In the genomic region with DNA sequence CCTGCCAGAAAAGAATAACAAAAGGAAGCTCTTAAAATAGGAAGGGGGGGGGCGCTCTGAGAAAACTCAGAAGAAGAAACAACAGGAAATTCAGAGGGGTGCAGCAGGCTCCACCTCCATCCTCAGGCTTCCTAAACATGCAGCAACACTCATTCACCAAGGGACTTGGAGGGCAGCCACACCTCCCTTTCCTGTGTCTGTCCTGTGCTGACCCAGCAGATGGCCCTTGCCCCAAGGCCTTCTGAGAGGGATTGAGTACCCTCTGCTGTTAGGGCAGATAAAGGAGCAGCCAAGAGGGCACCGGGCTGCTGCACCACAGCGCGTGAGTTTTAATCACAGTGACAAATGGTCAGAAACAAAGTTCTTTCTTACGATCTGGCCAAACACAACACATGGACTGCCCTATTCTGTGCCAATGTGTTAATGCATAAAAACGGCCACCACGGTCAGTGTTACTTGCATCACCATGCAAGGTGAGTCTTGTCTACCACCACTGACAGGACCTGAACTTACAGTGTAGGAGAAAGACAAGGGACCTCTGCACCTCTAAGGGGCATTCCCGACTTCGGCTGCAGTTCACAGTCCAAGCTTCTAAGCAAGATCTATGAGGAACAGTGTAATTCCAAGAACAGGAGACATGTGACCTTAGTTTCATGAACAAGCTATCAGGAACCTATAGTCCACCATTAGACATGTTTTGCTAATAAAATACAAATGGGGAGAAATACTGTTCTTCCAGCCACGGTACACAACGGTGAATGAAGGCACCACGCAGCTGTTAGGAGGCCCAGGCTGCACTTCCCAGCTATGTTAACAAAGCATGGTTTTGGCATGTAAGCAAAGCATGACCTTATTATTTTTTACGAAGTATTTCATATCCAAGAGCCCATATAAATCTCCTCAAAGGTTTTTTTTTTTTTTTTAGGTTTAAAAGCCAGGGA, we compare ENCODE assay signal across 8 mouse cellular contexts.
A peak's percentile ranks its signal among the peaks of the same experiment; 100 is the strongest.
DNase-seq lines count a peak whose midpoint lies in the region; ATAC-seq and TF ChIP-seq lines count a peak whose summit lies in the region.

No protein-coding gene starts in this region.

- intact Hi-C loops in left cerebral cortex, postnatal 4 days (cut with DNase I): no loop called here

- peak; percentile 12; the same call in 1 of the 2 replicates for TF ChIP-seq CTCF in liver, embryonic 14.5 days (IDR thresholded peaks at IDR 0.05; ENCODE audit: low read depth)

- H3K9me3 ChIP-seq in liver, embryonic 14.5 days (ENCODE audit: control insufficient read depth, low read length): no peaks in the 10 kb centered on the region
- no peaks in the 10 kb centered on the region for H3K9me3 ChIP-seq in midbrain, embryonic 14.5 days (ENCODE audit: control insufficient read depth, low read length)

- H3K27ac ChIP-seq in liver, embryonic 14.5 days: no peak overlapping the region
- no peak overlapping the region for H3K27ac ChIP-seq in midbrain, embryonic 14.5 days (replicated peaks; ENCODE audit: low read depth, low read length)

- 0 out of 2 replicates have a peak, but pooled peaks have one; percentile 37 for ATAC-seq in liver, embryonic 14.5 days (ENCODE audit: insufficient read depth)
- no peak for ATAC-seq in midbrain, embryonic 14.5 days (ENCODE audit: low FRiP score, low TSS enrichment)

- TF ChIP-seq EP300 in liver, embryonic 14.5 days (IDR thresholded peaks at IDR 0.05; ENCODE audit: low read depth): no peak

- H3K36me3 ChIP-seq in liver, embryonic 14.5 days (replicated peaks; ENCODE audit: control insufficient read depth, insufficient read depth, low read depth): no peaks in the 10 kb centered on the region
- H3K36me3 ChIP-seq in midbrain, embryonic 14.5 days (ENCODE audit: control insufficient read depth, insufficient read depth, low read length): no peaks in the 10 kb centered on the region

- 67% methylated on average over 13 of the region's 13 CpGs for whole genome bisulfite sequencing in liver, embryonic 14.5 days (ENCODE audit: insufficient replicate concordance)
- WGBS in midbrain, embryonic 14.5 days: 87% methylated on average over 13 of the region's 13 CpGs

- no peak overlapping the region for H3K9ac ChIP-seq in liver, embryonic 14.5 days (replicated peaks)
- no peak overlapping the region for H3K9ac ChIP-seq in midbrain, embryonic 14.5 days (replicated peaks; ENCODE audit: low read length)

- peak; percentile 13 for DNase-seq in left cerebral cortex, postnatal 4 days
- no peak for DNase-seq in left cerebral cortex, adult 9 months (ENCODE audit: low spot score in 2 of 2)
- DNase-seq in embryo, embryonic 11 days: peak; percentile 32
- peak; percentile 18 for DNase-seq in heart, postnatal 4 days
- DNase-seq in liver, embryonic 14.5 days (ENCODE audit: low read depth in 3 of 3, low spot score in 3 of 3): no peak
- no peak for DNase-seq in layer of hippocampus, adult 9-11 months
- no peak for DNase-seq in urinary bladder, postnatal 25 days (ENCODE audit: low spot score)
- no peak for DNase-seq in midbrain, embryonic 14.5 days

- H3K4me1 ChIP-seq in liver, embryonic 14.5 days (replicated peaks; ENCODE audit: control insufficient read depth in 2 of 2, insufficient read depth in 2 of 2, low read length in 1 of 2): no peaks in the 10 kb centered on the region; a peak in 1 of 4 replicates
- H3K4me1 ChIP-seq in midbrain, embryonic 14.5 days (ENCODE audit: control insufficient read depth, insufficient read depth, low read length): peaks cover 13% of the 10 kb centered on the region

- H3K4me3 ChIP-seq in liver, embryonic 14.5 days (ENCODE audit: insufficient read depth in 1 of 2, low read depth in 2 of 2, low read length in 2 of 2): no peak overlapping the region
- no peak overlapping the region for H3K4me3 ChIP-seq in midbrain, embryonic 14.5 days (replicated peaks; ENCODE audit: low read depth, low read length)

- H3K27me3 ChIP-seq in liver, embryonic 14.5 days (ENCODE audit: control insufficient read depth, insufficient read depth, low read length): no peaks in the 10 kb centered on the region
- no peaks in the 10 kb centered on the region for H3K27me3 ChIP-seq in midbrain, embryonic 14.5 days (ENCODE audit: control insufficient read depth, insufficient read depth, low read length)

- no peak overlapping the region for H3K4me2 ChIP-seq in liver, embryonic 14.5 days (ENCODE audit: low read depth)
- H3K4me2 ChIP-seq in midbrain, embryonic 14.5 days (ENCODE audit: low read length): no peak overlapping the region

Comparison
In these comparisons a context has a peak if more than half of its experiments do, and no peak if none do; other contexts are left out.
1. DNase-seq: peak in left cerebral cortex, postnatal 4 days (single experiment), embryo, embryonic 11 days (single experiment) and heart, postnatal 4 days (single experiment); none in left cerebral cortex, adult 9 months (0 of 2), liver, embryonic 14.5 days (0 of 3), layer of hippocampus, adult 9-11 months (single experiment), urinary bladder, postnatal 25 days (single experiment) and midbrain, embryonic 14.5 days (single experiment).